Mouse (Mus musculus) layer of hippocampus, postnatal 25 days (tissue): ENCODE results near the gene Nectin1. TPM values are rescaled to one million over a fixed set of nuclear protein-coding genes. Genes with fewer than 3 reads are reported as not detected.

Source experiments
- DNase-seq, 2 experiments: peaks; one replicate each; pipeline ENCODE4 v3.0.0; 2022; ENCODE audit warnings: mixed read lengths in 2 of 2, low spot score in 1 of 2; ENCODE audit errors: extremely low spot score in 1 of 2
- total RNA-seq, 2 experiments: library from RNA; stranded (reverse); gene quantifications; 2 replicates each; pipeline ENCODE4 v1.2.3; 2021

The Nectin1 gene
- total RNA-seq, 2 experiments from 2014 or later = 83.5 to 89.1 TPM

DNA sequence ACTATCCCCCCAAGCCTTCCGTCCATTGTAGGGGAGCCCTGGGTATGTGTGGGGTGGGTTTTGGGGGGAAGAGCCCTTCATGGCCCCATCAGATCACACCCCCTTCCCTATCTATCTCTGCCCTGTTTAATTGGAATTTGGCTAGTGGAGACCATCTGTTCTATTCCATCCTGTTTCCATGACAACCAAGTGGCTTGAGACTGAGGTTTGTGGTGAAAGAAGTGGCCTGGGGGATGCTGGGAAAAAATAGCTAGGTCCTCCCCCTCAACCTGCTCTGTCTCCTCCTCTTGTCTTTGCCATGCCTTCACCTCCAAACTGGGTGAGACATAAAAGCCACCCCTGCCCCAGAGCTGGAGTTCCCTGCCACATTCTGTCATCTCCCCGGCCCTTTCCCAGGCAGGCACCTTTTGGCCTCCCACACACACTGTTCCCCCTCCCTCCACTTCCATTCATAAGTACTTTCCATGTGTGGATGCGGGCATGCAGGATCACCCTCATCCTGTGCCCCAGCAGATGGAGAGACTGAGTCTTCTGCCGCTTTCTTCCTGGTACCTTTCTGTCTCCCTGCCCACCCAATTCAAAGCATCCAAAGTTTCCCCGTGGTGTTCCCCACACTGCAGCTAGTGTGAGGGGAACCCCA, 17.5 kb downstream of the Nectin1 start:
- no peak for DNase-seq

- no peak for DNase-seq
Observed at GRCm38 (mm10) chr9:43761941-43762340, 18.2 kb downstream of the Nectin1 start.

- no peak for DNase-seq
Observed at GRCm38 (mm10) chr9:43765419-43766179, 21.8 kb downstream of the Nectin1 start.

DNA sequence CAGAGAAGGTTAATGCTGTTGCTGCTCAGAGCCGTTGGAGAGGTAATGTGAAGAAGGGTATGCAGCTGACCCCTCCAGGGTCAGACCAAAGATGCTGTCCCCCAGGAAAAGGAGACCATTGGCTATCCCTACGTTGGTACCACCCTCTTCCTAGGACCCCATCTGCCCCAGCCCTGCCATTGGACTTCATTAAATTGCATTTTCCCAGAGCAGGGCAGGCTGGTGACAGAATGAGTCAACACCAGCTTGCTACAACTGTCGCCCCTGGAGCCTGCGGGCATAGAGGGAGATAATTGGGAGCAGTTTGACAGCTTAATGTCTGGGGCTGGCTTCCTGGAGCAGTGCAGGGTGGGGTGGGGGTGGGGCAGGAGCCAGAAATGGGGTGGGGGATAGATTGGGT, 25.0 kb downstream of the Nectin1 start:
- no peak for DNase-seq

GRCm38 (mm10) chr9:43769228-43769627, 25.4 kb downstream of the Nectin1 start:
- no peak for DNase-seq

DNA sequence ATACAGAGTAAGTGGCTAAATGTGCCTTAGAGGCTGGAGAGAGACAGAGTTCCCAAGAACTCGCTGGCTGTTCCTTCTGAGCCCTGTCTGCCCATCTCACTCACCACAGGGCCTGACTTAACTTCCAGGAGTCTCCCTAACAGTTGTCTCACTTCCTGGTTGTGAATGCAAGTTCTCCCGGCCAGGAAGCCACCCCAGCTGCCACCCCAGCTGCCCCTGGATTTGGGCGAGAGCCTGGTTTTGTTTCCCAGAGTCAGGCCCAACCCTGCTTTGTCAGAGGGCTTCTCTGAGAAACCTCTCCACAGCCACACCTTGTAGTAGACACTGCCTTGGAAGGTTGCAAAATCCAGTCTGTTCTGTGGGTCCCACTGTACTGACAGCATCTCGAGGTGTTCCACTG, 26.2 kb downstream of the Nectin1 start:
- DNase-seq = no peak

DNA sequence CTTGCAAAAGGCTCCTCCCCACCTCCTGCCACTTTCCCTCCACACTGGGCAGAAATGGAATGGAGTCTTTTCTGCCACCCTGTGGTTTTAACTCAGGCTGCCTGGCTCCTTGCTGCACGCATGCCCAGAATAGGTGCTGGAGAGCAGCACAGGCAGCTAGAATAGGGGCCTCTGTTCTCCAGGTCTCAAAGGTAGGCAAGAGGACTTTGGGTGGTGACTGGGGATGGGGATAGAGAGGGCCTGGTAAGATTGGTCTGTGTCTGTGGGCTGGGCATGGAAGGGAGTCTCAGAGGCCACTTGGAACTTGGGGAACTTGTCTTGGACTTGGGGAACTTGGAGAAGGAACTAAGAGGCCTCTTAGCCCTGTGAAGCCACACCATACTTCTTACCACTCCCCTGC, 27.3 kb downstream of the Nectin1 start:
- no peak for DNase-seq

DNA sequence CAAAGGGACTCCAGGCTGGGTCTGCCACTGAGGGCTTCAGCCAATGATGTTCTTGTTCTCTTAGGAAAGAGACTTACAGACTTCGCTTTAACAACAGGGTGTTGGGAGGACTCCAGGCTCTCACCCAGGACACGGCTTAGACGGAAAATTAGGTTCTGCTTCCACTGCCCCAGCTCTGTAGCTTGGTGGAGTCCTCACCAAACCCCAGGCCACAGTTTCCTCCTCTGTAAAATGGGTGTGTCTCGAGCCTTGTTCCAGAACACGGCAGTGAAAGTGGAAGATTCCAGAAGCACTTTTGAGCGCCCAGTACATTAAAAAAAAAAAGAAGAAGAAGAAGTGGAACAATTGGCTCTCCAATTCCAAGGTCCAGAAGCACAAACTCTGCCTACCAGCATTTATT, 28.7 kb downstream of the Nectin1 start:
- no peak for DNase-seq

GRCm38 (mm10) chr9:43773521-43773920, 29.7 kb downstream of the Nectin1 start:
- DNase-seq = no peak

DNA sequence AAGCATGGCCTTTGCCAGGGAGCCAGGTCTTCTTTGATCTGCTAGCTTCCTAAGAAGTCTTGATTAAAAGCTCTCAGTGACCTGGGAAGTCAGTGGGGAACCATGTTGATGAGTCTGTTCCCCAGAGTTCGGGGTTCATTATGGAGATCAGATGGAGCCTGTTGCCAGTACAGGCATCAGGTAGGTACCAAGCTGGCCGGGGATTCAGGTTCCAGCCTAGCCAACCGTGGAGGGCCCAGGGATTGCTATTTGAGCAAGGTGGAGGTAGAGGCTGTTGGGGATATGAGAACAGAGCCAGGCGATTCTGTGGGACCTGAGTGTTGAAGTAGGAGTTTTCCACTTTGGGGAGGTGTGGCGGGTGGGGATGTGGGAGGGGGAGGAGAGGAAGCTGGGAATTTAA, 30.6 kb downstream of the Nectin1 start:
- no peak for DNase-seq

- DNase-seq = no peak
Observed at GRCm38 (mm10) chr9:43776231-43776630, 32.4 kb downstream of the Nectin1 start.

DNA sequence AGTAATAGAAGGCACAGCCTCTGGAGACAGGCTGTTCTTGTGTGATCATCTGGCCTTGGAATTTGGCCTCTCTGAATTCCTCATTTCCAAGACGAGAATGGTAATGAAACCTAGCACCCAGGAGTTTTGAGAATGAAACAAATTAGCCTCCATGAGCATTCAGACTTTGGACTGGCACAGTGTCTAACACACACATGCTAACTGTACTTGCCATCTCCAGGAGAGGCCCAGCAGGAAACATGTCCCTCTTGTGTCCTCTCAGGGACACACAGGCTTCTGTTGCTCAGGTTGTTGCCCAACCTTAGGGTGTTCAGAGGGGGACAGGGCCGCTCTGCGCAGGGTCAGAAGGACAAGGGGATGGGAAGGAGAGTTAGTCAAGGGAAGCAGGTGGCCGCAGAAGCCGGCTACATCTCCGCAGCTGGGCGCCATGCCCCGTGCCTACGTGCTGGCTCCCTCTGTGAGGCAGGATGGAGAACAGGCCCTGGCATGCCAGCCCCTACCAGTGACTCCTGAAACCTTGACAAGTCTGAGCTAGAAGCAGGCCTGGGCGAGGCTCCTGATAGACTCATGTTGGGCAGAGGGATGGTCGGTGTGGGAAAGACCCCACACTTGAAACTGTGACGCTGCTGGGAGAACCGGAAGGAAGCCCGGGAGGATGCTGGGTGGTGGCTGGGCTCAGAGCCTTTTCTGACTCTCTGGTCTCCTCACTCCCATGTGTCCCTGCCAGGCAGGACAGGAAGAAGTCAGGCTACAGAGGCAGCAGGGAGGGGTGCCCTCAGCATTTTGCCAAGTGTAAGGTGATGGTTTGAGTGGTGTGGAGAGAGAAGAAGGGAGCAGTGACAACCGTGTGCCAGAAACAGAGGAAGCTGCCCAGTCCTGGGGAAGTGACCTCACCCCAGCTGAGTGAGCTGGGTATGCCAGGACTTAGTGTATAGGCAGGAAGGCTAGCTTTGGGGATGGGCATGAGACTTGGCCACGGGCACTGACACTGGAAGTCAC, 33.9 kb downstream of the Nectin1 start:
- no peak for DNase-seq

- DNase-seq = no peak
Observed at GRCm38 (mm10) chr9:43780883-43781282, 37.1 kb downstream of the Nectin1 start.

- DNase-seq = no peak
Observed at GRCm38 (mm10) chr9:43782401-43782800, 38.6 kb downstream of the Nectin1 start.

DNA sequence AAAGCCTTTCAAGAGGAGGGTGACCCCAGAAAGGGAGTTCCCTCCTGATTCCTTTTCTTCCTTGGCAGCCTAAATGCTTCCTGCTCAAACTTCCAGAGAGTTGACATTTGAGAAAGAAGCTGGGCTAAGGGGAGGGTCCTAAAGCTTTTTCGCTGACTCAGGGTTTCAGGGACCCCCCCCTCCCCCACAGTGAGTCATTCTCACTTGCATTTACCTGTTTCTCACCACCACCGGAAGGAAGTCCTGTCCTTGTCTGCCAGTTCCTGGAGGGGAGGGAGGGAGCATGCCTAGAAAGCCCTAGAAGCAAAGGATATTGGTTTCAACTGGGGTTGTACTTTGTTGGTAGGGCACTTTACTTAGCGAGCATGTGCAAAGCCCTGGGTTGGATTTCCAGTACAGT, 40.2 kb downstream of the Nectin1 start:
- DNase-seq = no peak

DNA sequence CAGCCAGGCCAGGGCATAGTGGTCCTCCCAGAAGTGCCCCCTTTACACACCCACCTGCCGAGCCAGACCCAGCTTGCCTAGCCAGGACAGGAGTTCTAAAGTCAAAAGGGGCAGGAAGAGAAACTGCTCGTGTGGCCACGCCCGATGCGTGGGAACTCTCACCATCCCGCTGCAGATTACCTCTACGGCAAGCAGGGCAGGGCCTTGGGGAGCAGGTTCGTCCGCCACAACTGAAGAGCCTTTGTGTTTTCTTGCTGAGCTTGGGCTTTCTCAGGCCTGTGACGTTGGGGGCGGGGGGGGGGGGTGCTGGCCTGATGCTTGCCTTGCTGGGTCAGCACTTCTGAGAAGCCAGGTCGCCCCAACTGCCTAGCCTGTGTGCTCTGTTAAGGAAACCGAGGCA, 41.1 kb downstream of the Nectin1 start:
- no peak for DNase-seq

DNA sequence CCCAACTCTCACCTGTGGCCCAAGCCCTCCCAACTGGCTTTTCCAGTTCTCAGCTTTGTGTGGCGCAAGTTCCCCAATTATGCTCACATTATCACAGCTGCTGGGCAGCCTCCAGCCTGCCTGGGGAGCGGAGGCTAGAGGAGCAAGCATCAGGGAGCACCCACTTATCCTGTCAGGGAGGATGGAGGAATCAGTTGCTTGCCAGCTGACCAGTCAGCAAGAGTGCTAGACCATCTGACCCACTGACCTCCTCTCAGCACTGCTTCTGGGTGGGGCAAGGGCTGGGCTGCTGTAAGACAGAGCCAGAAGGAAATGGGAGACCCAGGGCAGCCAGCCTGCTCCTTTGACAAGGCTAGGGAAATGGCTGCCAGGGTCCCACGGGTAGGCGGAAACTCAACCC, 43.8 kb downstream of the Nectin1 start:
- DNase-seq = no peak

DNA sequence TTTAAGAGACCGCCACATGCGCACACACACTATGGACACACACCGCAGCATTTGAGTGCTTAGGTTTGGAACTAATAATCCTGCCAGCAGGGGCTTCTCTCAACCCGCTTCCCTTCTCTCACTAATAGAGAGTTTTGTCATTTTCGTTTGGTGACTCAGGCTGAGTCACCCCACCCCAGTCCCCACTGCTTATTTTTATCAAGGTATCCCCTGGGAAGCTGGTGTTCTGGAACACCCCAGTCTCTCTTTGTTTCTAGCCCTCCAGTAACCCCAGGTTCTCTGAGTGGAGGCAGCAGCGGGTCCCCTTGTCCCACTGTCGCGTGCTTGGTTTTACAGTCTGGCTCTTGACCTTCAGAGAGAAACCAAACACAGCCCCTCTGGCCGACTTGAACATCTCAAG, 48.9 kb downstream of the Nectin1 start:
- DNase-seq = no peak

GRCm38 (mm10) chr9:43793411-43793810, 49.6 kb downstream of the Nectin1 start:
- DNase-seq = no peak

- no peak for DNase-seq
Observed at GRCm38 (mm10) chr9:43796031-43796430, 52.2 kb downstream of the Nectin1 start.
